Mouse (Mus musculus) MEL (cell line): ENCODE results near the gene Shoc2. TPM values are rescaled to one million over a fixed set of nuclear protein-coding genes. Genes with fewer than 3 reads are reported as not detected.
A peak's percentile ranks its signal among the peaks of the same experiment; 100 is the strongest.

Experiments used
- DNase-seq: peaks from one replicate; pipeline ENCODE4 v3.0.0; 2011; ENCODE audit warnings: low read depth, low spot score
- H3K27ac ChIP-seq: 2 replicates; pipeline ENCODE4 v1.5.1; 2012; ENCODE audit warnings: low read depth, mild to moderate bottlenecking, control low read depth, low read length, moderate library complexity; ENCODE audit not compliant: control insufficient read depth
- H3K27me3 ChIP-seq, 2 experiments: fragments of 150-350 bp in 1 of 2; sonication (generic) in 1 of 2; 2 replicates each; pipeline ENCODE4 v1.6.1; 2012; ENCODE audit warnings: low read length in 2 of 2, mild to moderate bottlenecking in 2 of 2, improper control_type of control experiment in 1 of 2, moderate library complexity in 1 of 2; ENCODE audit not compliant: insufficient read depth in 2 of 2, control insufficient read depth in 1 of 2
- H3K36me3 ChIP-seq, 2 experiments: 2 replicates each; pipeline ENCODE4 v1.6.1; 2012 to 2014; ENCODE audit warnings: low read length in 2 of 2, improper control_type of control experiment in 1 of 2, inconsistent platforms in 1 of 2, mild to moderate bottlenecking in 1 of 2; ENCODE audit not compliant: insufficient read depth in 2 of 2, control insufficient read depth in 1 of 2
- H3K4me1 ChIP-seq, 2 experiments: fragments of 150-350 bp in 1 of 2; sonication (generic) in 1 of 2; 2 replicates each; pipeline ENCODE4 v1.6.1; 2012; ENCODE audit warnings: low read length in 2 of 2, improper control_type of control experiment in 1 of 2, mild to moderate bottlenecking in 1 of 2; ENCODE audit not compliant: insufficient read depth in 2 of 2, control insufficient read depth in 1 of 2
- H3K4me3 ChIP-seq, 2 experiments: fragments of 150-350 bp in 1 of 2; sonication (generic) in 1 of 2; 2 replicates each; pipeline ENCODE4 v1.5.1; 2012; ENCODE audit warnings: low read depth in 2 of 2, low read length in 2 of 2, mild to moderate bottlenecking in 2 of 2, moderate library complexity in 2 of 2, control low read depth in 1 of 2, improper control_type of control experiment in 1 of 2; ENCODE audit not compliant: control insufficient read depth in 1 of 2, insufficient read depth in 1 of 2
- H3K79me2 ChIP-seq: 2 replicates; pipeline ENCODE4 v1.6.1; 2012; ENCODE audit warnings: mild to moderate bottlenecking, low read length, moderate library complexity; ENCODE audit not compliant: control insufficient read depth, poor library complexity, insufficient read depth
- H3K9ac ChIP-seq: 2 replicates; pipeline ENCODE4 v1.6.1; 2012; ENCODE audit warnings: low read depth, mild to moderate bottlenecking, control low read depth, low read length, moderate library complexity; ENCODE audit not compliant: control insufficient read depth, poor library complexity, severe bottlenecking
- H3K9me3 ChIP-seq: fragments of 150-350 bp; sonication (generic); replicated peaks from 2 replicates; pipeline ENCODE4 v1.6.1; 2012; ENCODE audit warnings: mild to moderate bottlenecking, low read length, improper control_type of control experiment, moderate library complexity; ENCODE audit not compliant: insufficient read depth
- CHD2 ChIP-seq: IDR thresholded peaks from 2 replicates; pipeline ENCODE4 v1.6.1; 2011; ENCODE audit warnings: low read length, improper control_type of control experiment
- EP300 ChIP-seq, 2 experiments: IDR thresholded peaks; 2 replicates each; pipeline ENCODE4 v1.6.1; 2011; ENCODE audit warnings: improper control_type of control experiment in 2 of 2, low read length in 2 of 2, low read depth in 1 of 2, mild to moderate bottlenecking in 1 of 2
- JUND ChIP-seq: IDR thresholded peaks from 2 replicates; pipeline ENCODE4 v1.6.1; 2011; ENCODE audit warnings: low read depth, mild to moderate bottlenecking, improper control_type of control experiment, low read length
- MAFK ChIP-seq: IDR thresholded peaks from 2 replicates; pipeline ENCODE4 v1.6.1; 2011; ENCODE audit warnings: low read depth, mild to moderate bottlenecking, low read length, improper control_type of control experiment, borderline replicate concordance
- MAX ChIP-seq: IDR thresholded peaks from 2 replicates; pipeline ENCODE4 v1.6.1; 2011; ENCODE audit warnings: low read length, improper control_type of control experiment
- MAZ ChIP-seq: IDR thresholded peaks from 2 replicates; pipeline ENCODE4 v1.6.1; 2012; ENCODE audit warnings: low read depth, mild to moderate bottlenecking, inconsistent platforms, low read length, improper control_type of control experiment
- MXI1 ChIP-seq: IDR thresholded peaks from 2 replicates; pipeline ENCODE4 v1.6.1; 2011; ENCODE audit warnings: mild to moderate bottlenecking, low read depth, low read length, improper control_type of control experiment
- MYC ChIP-seq: IDR thresholded peaks from 2 replicates; pipeline ENCODE4 v1.6.1; 2011; ENCODE audit warnings: low read depth, mild to moderate bottlenecking, low read length, improper control_type of control experiment, moderate library complexity
- POLR2AphosphoS2 ChIP-seq: IDR thresholded peaks from 2 replicates; pipeline ENCODE4 v1.6.1; 2011; ENCODE audit warnings: low read length, improper control_type of control experiment
- POLR2AphosphoS5 ChIP-seq: IDR thresholded peaks from 2 replicates; pipeline ENCODE4 v1.6.1; 2012; ENCODE audit warnings: low read depth, borderline replicate concordance, mild to moderate bottlenecking, inconsistent platforms, low read length, moderate library complexity, mixed read lengths
- SIN3A ChIP-seq: IDR thresholded peaks from 2 replicates; pipeline ENCODE4 v1.6.1; 2012; ENCODE audit warnings: low read length, improper control_type of control experiment, inconsistent platforms
- TCF12 ChIP-seq: IDR thresholded peaks from 2 replicates; pipeline ENCODE4 v1.6.1; 2014; ENCODE audit warnings: low read depth, mild to moderate bottlenecking, inconsistent platforms, low read length, improper control_type of control experiment, moderate library complexity
- UBTF ChIP-seq: IDR thresholded peaks from 2 replicates; pipeline ENCODE4 v1.6.1; 2012; ENCODE audit warnings: low read depth, mild to moderate bottlenecking, inconsistent platforms, low read length, improper control_type of control experiment, moderate library complexity, borderline replicate concordance; ENCODE audit not compliant: insufficient read depth
- USF1 ChIP-seq: IDR thresholded peaks from 2 replicates; pipeline ENCODE4 v1.6.1; 2014; ENCODE audit warnings: low read depth, mild to moderate bottlenecking, inconsistent platforms, low read length, improper control_type of control experiment, moderate library complexity
- USF2 ChIP-seq, 2 experiments: IDR thresholded peaks; 2 replicates each; pipeline ENCODE4 v1.6.1; 2011 to 2012; ENCODE audit warnings: improper control_type of control experiment in 2 of 2, low read length in 2 of 2, borderline replicate concordance in 1 of 2, inconsistent platforms in 1 of 2, low read depth in 1 of 2, mild to moderate bottlenecking in 1 of 2; ENCODE audit not compliant: insufficient read depth in 1 of 2
- ZKSCAN1 ChIP-seq: IDR thresholded peaks from 2 replicates; pipeline ENCODE4 v1.6.1; 2012; ENCODE audit warnings: low read depth, mild to moderate bottlenecking, inconsistent platforms, low read length, improper control_type of control experiment, moderate library complexity
- ZNF384 ChIP-seq: IDR thresholded peaks from 2 replicates; pipeline ENCODE4 v1.6.1; 2012; ENCODE audit warnings: low read depth, mild to moderate bottlenecking, inconsistent platforms, low read length, improper control_type of control experiment
- polyA plus RNA-seq, 2 experiments: library from polyadenylated mRNA; stranded (reverse) in 1 of 2; unstranded in 1 of 2; fragments of >175 nt in 1 of 2; fragments of >200 nt in 1 of 2; gene quantifications; 2 replicates each; pipeline versions ENCODE4 v1.2.1 to v1.2.4; 2012; ENCODE audit warnings: low replicate concordance in 2 of 2, low read depth in 1 of 2; ENCODE audit not compliant: insufficient read length in 2 of 2, insufficient read depth in 1 of 2, missing spikeins in 1 of 2
- total RNA-seq: library from RNA; depleted of rRNA; stranded (reverse); fragments of 300-350 nt; gene quantifications from 2 replicates; pipeline ENCODE4 v1.2.3, GENCODE M21; 2012

Shoc2 gene
- total and polyA plus RNA-seq, 3 experiments: 33.4 to 55.6 TPM; not detected in 1

GRCm38 (mm10) chr19:53944786-53945169 is 672 bp downstream of the Shoc2 start (continued):
- TF ChIP-seq UBTF (0 out of 2 replicates have a peak, but pooled peaks have one; percentile 85), SIN3A (no peak), POLR2AphosphoS2 (peak; percentile 40; the same call in 1 of the 2 replicates), POLR2AphosphoS5 (no peak), TCF12 (0 out of 2 replicates have a peak, but pooled peaks have one; percentile 19), JUND (no peak), MAFK (no peak), USF2 (IDR thresholded peaks at IDR 0.05; ENCODE audit: borderline replicate concordance in 1 of 2, insufficient read depth in 1 of 2, low read depth in 1 of 2, low read length in 2 of 2) (no peak), MAX (no peak), MYC (no peak), USF1 (0 out of 2 replicates have a peak, but pooled peaks have one; percentile 23)
- TF ChIP-seq, all 39 proteins: peak for 7

- H3K27me3 ChIP-seq: no peaks in the 10 kb centered on the region
- TF ChIP-seq MXI1 (peak; percentile 59), CHD2 (no peak), TCF12 (0 out of 2 replicates have a peak, but pooled peaks have one; percentile 20), UBTF (peak; percentile 78; the same call in 1 of the 2 replicates), ZKSCAN1 (no peak), MAX (0 out of 2 replicates have a peak, but pooled peaks have one; percentile 20), MYC (0 out of 2 replicates have a peak, but pooled peaks have one; percentile 10), USF2 (IDR thresholded peaks at IDR 0.05; ENCODE audit: borderline replicate concordance in 1 of 2, insufficient read depth in 1 of 2, low read depth in 1 of 2, low read length in 2 of 2) (no peak), MAZ (0 out of 2 replicates have a peak, but pooled peaks have one; percentile 22), EP300 (IDR thresholded peaks at IDR 0.05; ENCODE audit: low read depth in 1 of 2, low read length in 2 of 2) (0 out of 4 replicates have a peak, but pooled peaks of 1 of the 2 experiments have one; percentile 35), SIN3A (peak; percentile 82), JUND (no peak), ZNF384 (peak; percentile 66; the same call in 1 of the 2 replicates)
- TF ChIP-seq, all 39 proteins: peak for 9
- peaks cover 4 to 51% of the 10 kb centered on the region in 2 experiments; a peak in 3 of 4 replicates for H3K36me3 ChIP-seq
- H3K9ac ChIP-seq: peak overlapping the region; percentile 97
- peak overlapping the region; percentile 72 to 95 for H3K4me3 ChIP-seq
- H3K79me2 ChIP-seq: peaks cover 42% of the 10 kb centered on the region
- peak overlapping the region; percentile 81 for H3K27ac ChIP-seq
- peak; percentile 81 for DNase-seq
- peaks cover 22 to 49% of the 10 kb centered on the region in 2 experiments for H3K4me1 ChIP-seq
- H3K9me3 ChIP-seq: no peaks in the 10 kb centered on the region
These were observed 1.3 kb downstream of the Shoc2 start for GRCm38 (mm10) chr19:53945171-53946042.
